Mouse (Mus musculus) T-helper 2 cell (primary cell): Measurements from ENCODE around the gene Myh9.

Experiments used
- in situ Hi-C: fragments of 300-600 bp; cut with MboI, MseI; formaldehyde crosslinking; loops from one replicate; pipeline ENCODE4 v1.15.1; 2025; ENCODE audit warnings: high pct_unique_total_duplicates

Myh9 gene

GRCm38 (mm10) chr15:77810416-77811098, 31.4 kb downstream of the Myh9 start:
- in situ Hi-C loops, result loop anchor here (10.0 kb wide), 1 partner anchor 784 kb away; the partner anchor contains the start of gene Cyth4

GRCm38 (mm10) chr15:77809434-77809833, 32.5 kb downstream of the Myh9 start:
- in situ Hi-C loops, result no loop called here

GRCm38 (mm10) chr15:77807264-77807585, 34.8 kb downstream of the Myh9 start:
- in situ Hi-C loops, result no loop called here

GRCm38 (mm10) chr15:77806565-77807263, 35.3 kb downstream of the Myh9 start:
- in situ Hi-C loops, result no loop called here

GRCm38 (mm10) chr15:77805657-77806056, 36.3 kb downstream of the Myh9 start:
- in situ Hi-C loops, result no loop called here

- in situ Hi-C loops, result loop anchor here (5.0 kb wide), 1 partner anchor 32 kb away; no protein-coding TSS in a partner anchor
Measured at GRCm38 (mm10) chr15:77804949-77805348, 37.0 kb downstream of the Myh9 start.

GRCm38 (mm10) chr15:77804460-77804859, 37.5 kb downstream of the Myh9 start:
- in situ Hi-C loops, result loop anchor here (5.0 kb wide), 1 partner anchor 33 kb away; no protein-coding TSS in a partner anchor

GRCm38 (mm10) chr15:77803747-77804146, 38.2 kb downstream of the Myh9 start:
- in situ Hi-C loops, result loop anchor here (5.0 kb wide), 1 partner anchor 34 kb away; no protein-coding TSS in a partner anchor

GRCm38 (mm10) chr15:77802992-77803391, 39.0 kb downstream of the Myh9 start:
- in situ Hi-C loops, result loop anchor here (5.0 kb wide), 1 partner anchor 34 kb away; no protein-coding TSS in a partner anchor

- in situ Hi-C loops, result loop anchor here (5.0 kb wide), 1 partner anchor 36 kb away; no protein-coding TSS in a partner anchor
Measured at GRCm38 (mm10) chr15:77801188-77801587, 40.8 kb downstream of the Myh9 start.

GRCm38 (mm10) chr15:77800511-77800910, 41.5 kb downstream of the Myh9 start:
- in situ Hi-C loops, result loop anchor here (5.0 kb wide), 1 partner anchor 37 kb away; no protein-coding TSS in a partner anchor

- in situ Hi-C loops, result loop anchor here (5.0 kb wide), 1 partner anchor 38 kb away; no protein-coding TSS in a partner anchor
Measured at GRCm38 (mm10) chr15:77799491-77800474, 42.2 kb downstream of the Myh9 start.

GRCm38 (mm10) chr15:77798664-77799490, 43.1 kb downstream of the Myh9 start:
- in situ Hi-C loops, result no loop called here

- in situ Hi-C loops, result no loop called here
Measured at GRCm38 (mm10) chr15:77797609-77798411, 44.2 kb downstream of the Myh9 start.

GRCm38 (mm10) chr15:77796409-77797035, 45.5 kb downstream of the Myh9 start:
- in situ Hi-C loops, result no loop called here

- in situ Hi-C loops, result no loop called here
Measured at GRCm38 (mm10) chr15:77794908-77795356, 47.0 kb downstream of the Myh9 start.

GRCm38 (mm10) chr15:77794138-77794907, 47.7 kb downstream of the Myh9 start:
- in situ Hi-C loops, result no loop called here

- in situ Hi-C loops, result no loop called here
Measured at GRCm38 (mm10) chr15:77793554-77793953, 48.4 kb downstream of the Myh9 start.
